Mouse (Mus musculus) urinary bladder, postnatal 36 days (tissue): ENCODE measurements around the gene Odaph.
A peak's percentile ranks its signal among the peaks of the same experiment; 100 is the strongest.
"Not testable (repeated sequence)": the region's sequence is repeated elsewhere in the genome, so short reads cannot be mapped to it uniquely, and the experiment has no call there.

Experiments used
- DNase-seq, 2 experiments: peaks; one replicate each; pipeline ENCODE4 v3.0.0; 2022; ENCODE audit warnings: low spot score in 2 of 2, mixed read lengths in 1 of 2

Gene Odaph

DNA sequence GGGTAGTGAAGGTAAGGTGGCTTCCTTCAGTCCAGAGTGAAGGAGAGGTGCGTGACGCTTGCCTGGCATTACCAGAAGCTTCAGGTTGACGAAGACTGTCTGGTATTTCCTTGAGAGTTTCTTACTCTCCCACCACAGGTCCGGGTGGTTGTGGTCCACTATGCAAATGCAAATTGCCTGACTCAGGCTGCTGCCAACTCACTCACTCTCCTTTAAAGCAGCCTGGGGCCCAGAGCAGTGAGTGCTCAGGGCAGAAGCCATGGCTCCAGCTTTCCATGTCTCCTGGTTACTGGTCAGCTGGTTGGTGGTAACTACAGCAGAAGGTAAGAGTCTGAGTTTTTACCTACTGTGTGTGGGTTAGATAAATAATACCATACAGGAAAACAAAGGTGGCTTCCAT is at the start of gene Odaph:
Gene Odaph (plus strand): TSS at position 240 of the 400 bp plus-strand sequence.
- no peak for DNase-seq

DNA sequence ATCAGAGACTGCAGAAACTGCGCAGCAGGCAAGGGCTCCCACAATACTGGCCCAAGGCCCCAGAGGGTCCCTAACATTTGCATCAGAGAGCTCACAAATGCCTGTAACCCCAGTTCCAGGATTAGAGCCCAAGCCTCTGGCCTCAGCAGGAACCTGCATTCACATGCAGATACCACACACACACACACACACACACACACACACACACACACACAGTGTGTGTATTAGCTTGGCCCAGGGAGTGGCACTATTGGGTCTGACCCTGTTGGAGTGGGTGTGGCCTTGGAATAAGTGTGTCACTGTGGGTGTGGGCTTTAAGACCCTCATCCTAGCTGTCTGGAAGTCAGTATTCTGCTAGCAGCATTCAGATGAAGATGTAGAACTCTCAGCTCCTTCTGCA is 41.7 kb upstream of the Odaph start:
- not testable (repeated sequence) for DNase-seq

DNA sequence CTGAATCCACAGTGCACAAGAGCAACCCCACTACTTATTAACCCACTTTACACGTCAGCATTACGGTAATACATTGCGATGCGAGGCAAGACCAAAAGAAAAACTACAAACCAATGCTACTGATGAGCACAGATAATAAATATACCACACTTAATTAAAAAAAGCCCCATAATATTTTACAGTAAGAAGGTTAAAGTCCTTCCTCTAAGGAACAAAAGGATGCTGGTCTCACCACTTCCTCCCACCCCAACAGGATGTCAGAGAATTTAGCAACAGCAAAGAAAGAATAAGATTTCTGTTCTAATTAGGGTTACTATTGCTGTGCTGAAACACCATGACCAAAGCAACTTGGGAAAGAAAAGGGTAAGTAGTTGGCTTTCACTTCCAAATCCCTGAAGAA is 40.3 kb upstream of the Odaph start:
- DNase-seq, result no peak

DNA sequence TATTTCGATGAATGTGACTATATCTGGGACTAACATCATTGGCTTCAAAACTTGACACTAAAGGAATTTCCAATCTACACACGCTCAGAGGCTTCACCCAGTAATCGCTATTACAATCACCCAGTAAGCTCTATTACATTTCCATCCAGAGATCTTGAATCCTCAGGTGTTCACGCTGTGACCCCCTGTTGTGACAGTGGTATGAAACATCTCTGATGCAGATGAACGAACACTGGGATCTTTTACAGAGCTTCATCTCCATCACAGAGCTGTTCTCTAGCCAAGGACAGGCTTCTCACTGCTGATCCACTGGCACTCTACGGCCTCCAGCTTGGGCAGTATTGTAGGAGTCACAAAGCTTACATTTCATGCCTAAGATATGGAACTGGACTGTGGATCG is 37.8 kb upstream of the Odaph start:
- no peak for DNase-seq

DNA sequence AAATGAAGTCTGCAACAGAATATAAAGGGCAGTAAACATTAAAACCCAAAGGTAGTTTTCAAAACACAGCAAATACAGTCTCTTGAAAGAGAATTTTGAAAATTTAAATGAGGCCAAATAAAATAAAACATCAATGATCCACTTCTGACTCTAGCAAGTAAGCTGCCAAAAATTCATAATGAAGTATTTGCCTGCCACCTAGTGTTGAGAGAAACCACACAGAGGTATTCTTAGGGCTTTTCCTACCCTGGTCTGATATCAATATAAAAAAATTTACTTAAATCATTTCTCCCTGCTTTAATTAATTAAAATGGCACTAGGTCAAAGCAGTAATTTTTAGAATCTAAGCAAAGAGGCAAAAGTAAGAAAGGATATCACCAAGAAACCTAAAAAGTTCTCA is 35.9 kb upstream of the Odaph start:
- no peak for DNase-seq

DNA sequence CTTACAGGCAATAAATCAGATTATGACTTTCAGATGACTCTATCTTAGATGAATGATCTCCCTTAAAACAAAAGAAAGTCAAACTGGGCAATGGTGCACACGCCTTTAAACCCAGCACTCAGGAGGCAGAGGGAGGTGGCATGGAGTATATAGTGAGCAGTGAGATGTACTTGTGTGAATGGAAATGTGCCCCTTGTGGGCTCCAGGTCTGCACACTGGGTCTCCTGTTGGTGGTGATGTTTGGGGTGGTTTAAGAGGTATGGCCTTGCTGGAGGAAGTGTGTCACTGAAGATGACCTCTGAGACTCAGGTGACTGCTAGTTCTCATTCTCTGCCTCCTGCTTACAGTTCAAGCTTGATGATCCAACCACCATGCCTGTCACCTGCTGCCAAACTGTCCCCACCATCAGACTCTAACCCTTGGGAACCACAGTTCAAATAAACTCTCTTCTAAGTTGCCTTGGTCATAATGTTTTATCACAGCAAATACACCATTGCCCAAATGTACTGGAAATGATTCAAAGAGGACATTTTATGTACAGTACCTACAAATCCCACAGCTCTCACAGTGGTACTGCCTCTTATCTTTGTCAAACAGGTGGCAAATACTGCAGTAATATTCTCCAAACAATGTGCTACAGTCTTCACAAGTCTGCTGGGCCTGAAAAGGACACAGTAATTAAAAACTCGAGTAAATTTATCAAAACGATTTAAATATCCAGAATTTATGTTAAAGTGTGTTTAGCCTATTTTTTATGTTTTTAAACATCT is 30.1 kb upstream of the Odaph start:
- no peak for DNase-seq

DNA sequence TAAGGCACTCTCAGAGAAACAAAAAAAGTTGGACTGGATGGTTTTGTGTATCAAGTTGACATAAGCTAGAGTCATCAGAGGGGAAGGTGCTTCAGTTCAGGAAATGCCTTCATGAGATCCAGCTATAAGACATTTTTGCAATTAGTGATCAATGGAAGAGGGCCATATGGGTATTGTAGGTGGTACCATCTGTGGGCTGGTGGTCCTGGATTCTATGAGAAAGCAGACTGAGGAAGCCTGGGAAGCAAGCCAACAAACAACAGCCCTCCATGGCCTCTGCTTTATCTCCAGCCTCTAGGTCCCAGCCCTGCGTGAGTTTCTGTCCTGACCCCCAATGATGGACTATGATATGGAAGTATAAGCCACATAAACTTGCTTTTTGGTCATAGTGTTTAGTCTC is 28.2 kb upstream of the Odaph start:
- no peak for DNase-seq

DNA sequence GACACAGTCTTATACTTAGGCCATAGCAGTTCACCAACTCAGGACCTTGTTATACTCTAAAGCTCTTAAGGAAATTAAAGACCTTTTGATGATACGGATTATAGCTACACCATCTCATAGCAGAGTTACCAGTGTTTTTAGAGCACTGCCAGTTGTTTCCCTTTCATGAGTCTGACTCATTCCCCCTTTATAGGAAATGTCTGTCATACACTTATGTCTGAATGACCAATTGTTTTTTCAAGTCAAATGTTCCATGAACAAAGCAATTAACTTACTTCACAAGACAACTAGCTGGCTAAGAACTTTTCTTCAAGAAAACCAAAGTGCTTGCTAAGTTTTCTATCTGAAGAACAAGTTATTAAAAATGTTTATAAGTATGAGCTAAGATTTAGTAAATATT is 27.3 kb upstream of the Odaph start:
- no peak for DNase-seq

DNA sequence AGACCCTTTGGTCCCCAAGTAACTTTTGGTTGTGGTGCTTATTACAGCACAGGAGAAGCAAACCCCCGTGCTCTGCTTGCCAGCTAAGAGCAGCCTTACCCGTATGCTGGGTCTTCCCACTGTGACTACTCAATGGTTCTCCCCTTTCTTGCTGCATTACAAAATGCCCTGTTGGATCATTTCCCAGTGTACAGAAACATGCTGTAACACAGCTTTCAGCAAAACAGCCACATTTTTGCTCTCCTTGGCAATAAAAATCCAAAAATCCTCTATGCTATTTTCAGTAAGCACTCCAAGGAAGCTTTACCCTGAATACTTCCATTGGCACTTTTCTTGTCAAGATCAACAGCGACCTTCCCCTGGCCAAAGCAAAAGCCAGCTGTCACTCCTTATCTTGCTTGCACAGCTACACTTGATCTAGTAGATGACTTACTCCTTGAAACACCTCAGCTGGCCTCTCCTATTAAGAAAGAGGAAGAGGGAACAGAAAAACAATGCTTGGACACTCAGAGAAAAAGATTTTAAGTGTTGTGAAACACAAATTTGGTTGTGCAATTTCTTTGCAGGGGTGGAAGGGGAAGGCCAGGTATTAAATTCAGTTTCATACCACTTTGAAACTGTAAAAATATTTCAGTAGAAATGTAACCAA is 26.5 kb upstream of the Odaph start:
- peak; percentile 5 to 12 for DNase-seq

DNA sequence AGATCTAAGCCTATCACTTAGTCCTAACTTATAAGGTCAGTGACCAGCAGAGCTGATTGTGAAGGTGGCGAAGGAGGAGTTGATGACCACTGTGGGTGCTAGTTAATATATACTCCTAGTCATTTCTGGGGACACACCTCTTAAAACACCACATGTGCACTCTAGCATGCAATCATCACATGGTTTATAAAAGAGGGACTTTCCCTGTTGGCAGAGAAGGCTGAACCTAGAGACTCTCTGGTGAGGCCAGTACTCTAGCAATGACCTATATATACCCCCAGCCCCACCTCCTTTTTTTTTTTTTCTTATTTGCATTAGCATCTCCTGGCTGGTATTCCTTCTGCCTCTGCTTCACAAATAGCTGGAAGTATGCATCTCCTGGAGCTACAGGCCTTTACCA is 25.9 kb upstream of the Odaph start:
- no peak for DNase-seq

DNA sequence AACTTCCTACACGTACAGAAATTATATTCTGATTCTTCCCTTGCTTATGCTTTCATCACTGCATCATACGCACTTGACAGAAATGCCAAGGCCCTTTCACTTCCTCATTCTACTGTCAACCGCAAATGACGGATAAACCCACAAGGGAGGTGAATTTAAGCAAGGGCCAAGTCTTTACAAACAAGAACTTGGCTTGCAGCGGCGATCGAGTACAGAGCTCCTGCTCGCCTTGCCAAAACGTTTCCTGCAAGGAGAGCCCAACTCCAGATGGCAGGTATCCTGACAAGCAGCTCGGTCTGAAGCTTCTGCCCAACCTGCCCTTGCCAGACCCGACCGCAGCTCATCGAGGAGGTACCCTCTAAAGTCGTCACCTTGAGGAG is 25.0 kb upstream of the Odaph start:
- DNase-seq, result peak in 1 of 2 experiments; percentile 73

DNA sequence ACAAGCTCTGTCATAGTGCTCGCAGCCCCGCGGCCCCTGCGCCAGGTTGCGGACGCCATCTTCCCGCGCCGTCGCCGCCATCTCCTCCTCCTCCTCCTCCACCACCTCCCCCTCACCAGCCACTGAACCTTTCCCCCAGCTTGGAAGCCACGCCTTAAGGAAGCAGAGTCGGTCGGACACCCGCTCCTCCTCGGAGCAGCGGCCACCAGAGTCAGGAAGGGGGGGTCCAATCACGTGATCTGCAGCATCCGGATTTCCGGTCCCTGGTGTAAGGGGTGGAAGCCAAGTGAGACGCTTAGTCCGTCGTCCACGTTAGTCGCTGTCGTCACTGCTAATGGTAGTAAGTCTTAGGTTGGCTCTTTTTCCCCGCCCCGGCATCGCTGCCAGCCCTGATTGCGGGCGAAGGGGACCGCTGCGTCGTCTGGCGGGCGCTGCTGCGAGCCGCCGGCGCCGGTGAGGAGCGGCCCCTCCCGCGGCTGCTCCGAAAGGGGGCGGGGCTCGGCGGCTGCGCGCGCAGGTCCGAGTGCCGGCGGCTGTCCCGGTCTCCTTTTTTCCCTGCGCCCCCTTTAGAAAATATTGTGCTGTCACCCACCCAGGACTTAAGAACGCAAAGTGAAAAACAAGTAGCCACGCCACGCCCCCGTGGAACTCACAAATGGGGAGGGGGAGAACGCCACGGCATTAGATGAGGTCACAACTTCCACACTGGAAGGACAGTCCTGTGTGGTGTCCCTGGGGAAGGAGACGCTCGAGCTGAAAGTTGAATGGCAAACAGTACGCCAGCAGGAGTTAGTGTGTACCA is 24.4 kb upstream of the Odaph start, which contains the start of gene Rchy1:
Gene Rchy1 (minus strand): TSS at position 430 of the 802 bp plus-strand sequence.
- peak; percentile 92 to 93 for DNase-seq

DNA sequence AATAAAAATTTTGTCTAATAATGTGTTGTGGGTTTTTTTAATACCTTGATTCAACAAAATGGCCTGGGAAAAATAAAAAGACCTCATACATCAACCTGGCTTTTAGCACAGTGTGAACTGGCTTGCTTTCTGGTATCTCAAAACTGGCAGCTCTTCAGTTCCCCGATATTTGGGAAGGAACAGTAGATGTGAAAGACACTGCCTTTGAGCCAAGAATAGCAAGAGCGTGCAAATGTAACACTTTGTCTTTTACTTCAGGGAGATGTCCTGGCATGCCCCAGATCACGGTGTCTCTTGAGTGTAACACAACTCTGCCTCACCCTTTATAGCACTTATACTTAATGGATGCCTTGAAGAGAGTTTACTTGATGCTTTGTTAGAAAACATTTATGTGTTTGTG is 15.2 kb upstream of the Odaph start:
- no peak for DNase-seq

DNA sequence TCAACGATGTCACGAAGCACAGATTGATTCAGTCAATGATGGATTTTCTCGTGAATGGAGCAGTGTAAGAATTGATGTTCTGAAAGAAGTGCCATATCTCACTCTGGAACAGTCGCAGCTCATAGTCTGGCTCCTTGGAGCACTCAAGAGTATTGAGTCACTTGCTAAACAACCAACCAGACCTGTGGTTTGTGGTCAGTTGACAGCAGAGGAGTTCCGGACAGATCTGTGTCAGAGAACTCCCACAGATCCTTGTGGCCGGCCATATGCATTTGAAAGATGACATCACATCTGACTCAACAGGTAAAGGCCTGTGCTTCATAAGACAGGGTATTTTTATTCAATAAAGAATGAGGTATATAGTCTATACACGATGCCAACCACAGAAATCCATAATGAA is 13.3 kb upstream of the Odaph start:
- no peak for DNase-seq

DNA sequence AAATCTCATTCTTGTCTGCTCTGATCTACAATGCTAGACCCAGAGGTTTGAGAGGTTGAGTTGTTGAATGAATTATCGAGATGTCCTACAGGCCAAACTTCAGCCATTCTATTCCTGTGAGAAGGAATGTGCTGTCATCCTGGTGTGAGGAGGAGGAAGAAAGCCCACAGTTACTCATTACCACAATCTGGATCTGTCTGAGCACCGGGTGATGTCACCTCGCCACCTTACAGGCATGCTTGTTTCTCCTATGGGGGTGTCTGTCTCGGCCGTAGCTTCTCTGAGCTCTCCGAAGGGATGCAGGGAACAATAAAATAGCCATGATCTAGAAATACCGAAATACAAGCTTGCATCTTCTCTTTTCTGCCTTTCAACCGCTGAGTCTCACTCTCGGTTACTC is 11.5 kb upstream of the Odaph start:
- no peak for DNase-seq

DNA sequence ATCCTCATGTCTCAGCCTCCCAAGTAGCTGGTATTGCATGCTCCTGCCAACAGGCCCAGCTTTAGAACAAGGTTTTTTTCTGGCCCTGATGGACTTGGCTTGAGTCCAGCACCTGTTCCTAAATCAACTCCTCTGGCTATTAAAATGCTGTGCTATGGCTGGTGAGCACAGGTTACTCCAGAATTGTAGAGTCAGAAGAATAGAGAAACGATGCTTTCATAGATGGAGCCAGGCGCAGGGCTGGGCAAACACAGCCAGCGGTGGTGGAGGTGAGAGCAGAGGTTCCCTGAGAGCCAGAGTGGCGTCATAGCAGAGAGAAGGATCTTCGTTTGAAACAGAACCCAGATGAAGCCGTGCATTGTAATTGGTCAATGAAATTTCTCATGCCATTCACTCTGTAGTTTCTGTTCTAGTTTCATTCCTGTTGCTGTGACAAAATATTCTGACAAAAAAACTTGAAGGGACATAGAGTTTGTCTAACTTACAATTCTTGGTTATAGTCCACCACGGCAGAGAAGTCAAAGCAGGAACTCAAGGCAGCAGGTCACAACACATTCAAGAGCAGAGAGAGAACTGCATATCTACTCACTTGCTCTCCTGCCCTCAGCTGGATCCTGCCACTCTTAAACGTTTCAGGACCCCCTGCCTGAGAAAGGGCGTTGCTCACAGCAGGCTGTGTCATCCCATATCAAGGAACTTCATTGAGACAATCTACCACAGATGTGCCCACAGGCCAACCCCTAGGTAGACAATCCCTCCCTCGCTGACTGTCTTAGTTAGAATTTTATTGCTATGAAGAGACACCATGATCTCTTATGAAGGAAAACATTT is 10.5 kb upstream of the Odaph start:
- no peak for DNase-seq

DNA sequence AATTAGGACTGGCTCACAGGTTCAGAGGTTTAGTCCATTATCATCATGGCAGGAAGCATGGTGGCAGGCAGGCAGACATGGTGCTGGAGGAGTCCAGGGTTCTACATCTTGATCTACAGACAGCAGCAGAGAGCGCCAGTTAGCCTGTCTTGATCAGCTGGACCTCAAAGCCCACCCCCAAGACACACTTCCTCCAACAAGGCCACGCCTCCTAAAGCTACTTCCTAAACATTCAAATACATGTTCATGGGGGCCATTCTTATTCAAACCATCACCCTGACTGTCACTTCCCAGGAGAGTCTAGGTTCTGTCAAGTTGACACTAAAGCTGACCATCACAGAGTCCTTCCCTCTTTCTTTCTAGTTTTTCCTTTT is 9.9 kb upstream of the Odaph start:
- no peak for DNase-seq

DNA sequence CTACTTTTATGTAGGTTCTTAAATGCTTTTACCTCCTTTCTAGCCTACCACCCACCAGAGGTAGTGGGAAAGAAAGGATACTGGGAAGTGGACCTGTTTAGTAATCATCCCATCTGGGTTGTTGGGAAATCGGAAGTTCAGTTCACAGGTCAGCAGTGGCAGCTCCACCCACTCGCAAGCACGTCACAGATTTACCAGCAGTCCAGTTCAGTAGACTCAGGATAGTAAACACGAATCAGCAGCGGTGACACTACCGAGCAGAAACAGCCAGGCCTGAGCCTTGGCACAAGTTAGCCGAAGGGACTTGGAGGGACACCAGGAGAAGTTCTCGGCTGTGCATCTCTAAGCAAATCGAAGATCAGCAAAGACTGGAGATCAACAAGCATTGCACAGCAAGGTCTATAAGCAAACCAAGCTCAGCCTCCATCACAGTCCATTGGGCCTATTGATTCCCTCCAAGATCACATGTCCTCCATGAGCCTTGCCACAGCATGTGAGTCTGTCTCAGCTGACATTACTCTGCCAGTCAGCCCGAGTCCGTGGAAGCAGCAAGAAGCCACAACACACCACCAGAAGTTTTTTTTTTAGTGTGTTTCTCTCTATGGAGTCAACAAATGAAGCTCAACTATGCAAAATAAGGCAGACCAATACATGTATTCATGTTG is 6.0 kb upstream of the Odaph start:
- DNase-seq, result no peak

DNA sequence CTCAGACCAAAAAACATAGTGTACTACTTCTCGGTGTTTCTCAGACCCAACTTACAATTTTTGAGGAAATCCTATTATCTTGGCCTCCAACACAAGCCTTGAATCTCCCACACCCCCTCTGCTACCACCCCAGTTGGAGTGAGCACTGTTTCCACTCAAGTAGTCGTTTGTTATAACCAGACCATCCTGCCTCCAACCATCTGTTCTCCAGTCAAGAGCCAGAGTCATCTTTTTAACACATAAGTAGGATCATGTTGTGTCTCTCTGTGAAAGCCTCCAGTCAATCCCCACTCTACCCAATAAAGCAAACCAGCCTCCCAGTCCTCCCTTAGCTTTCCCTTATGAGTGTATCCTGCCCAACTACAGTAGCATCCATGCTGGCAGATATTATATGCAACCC is 3.8 kb upstream of the Odaph start:
- no peak for DNase-seq

DNA sequence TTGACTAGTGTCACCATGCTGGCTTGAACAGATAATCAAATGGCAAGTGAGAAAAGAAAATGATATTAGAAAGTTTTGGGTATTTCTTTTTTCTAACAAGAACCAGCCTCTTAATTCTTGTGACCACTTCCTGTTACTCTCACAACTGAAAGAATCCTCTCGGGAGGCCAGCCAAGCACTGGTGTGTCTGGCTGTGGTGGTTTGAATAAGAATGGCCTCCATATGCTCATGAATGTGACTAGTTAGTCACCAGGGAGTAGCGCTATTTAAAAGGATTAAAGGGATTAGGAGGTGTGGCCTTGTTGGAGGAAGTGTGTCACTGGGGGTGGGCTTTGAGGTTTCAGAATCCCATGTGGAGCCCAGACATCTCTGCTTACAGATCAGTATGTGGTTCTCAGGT is 1.6 kb upstream of the Odaph start:
- DNase-seq, result no peak

DNA sequence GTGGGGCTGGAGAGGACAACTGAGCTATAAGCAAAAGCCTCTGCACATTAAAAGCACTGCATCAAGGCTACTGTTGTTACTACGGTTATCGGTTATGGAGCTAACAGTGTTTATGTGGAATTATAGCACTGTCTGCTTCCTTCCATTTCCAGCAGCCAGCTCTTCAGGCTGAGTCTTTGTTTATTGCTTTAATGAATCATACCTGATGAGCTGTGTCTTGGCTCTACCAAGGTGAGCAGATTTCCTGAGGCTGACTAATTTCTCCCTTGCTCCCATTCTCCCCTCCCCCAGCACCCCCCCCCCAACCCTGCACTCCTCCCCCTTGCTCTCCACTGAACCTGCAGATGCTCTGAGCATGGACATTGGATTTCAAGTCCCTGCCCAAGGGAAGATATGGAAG is 524 bp downstream of the Odaph start:
- no peak for DNase-seq
